Mouse (Mus musculus): ENCODE data around the gene Tle4.

Gene Tle4

DNA sequence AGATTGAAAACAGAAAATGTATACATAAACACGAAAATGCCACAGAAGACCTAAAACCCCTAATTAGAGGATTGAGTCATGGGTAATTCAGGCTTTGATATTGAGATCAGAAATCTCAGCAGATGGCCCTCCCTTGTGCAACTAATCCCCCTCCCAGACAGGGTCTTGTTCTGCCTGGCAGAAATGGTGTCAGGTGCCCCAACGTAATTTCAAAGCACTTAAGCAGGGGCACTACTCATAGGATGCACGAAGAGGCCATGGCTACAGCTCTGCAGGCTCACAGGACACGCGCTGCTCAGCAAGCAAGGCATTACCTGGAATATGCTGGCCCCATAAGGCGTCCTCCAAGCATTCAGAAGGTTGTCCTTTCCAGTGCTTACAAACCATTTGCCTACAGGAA lies 146.5 kb downstream of the Tle4 start:
- no peak for DNase-seq

DNA sequence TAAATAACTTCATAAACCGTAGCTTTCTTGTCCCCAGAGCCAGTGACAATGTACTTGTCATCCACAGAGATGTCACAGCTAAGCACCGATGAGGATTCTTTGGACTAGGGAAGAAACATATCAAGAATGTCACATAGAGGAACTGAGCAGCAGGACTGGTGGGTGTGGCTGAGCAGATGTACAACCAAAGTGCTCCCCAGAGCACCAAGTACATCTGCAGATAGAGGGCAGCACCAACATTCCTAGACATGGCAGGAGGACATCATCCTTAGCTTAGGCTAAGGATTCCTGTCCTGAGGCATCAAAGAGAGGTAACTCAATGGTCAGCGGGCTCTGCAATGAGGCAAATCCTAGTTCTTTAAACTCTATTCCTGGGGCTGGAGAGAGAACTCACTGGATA lies 148.1 kb downstream of the Tle4 start:
- DNase-seq, result peak in 1 of 2 experiments; percentile 16

DNA sequence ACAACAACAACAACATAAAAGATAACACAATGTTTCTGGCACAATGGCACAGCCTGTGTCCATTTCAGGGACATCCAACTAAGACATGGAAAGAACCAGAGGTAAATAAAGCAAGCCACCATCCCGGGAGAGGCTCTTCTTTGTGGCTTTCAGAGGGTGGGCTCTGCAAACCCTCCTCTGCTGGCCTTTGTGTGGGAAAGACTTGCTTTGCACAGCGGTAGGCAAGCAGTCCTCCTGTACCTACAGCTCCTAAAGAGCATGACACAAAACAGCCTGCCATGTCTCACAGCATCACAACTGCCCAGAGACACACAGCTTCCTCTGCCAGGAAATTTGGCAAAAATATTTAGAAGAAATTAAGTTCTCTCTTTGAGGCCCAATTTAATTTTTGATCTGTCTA lies 149.3 kb downstream of the Tle4 start:
- DNase-seq, result no peak

DNA sequence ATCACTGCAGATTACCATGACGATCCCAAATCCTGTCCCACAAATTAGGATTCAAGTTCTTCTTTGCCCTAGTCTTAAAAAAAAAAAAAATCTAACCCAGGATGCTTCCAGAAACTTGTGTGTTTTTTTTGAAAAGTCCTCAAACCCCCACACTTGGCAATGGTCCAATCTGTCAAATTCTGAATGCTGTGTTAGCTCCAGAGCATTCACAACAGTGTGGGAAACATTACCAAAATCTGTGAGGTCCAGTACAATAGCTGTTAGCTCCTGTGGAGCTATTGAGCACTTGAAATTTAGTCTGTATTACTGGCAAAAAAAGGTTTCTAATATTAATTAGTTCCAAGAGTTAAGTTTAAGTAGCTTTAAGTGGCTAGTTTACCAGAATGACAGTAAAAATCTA lies 150.4 kb downstream of the Tle4 start:
- DNase-seq, result no peak

DNA sequence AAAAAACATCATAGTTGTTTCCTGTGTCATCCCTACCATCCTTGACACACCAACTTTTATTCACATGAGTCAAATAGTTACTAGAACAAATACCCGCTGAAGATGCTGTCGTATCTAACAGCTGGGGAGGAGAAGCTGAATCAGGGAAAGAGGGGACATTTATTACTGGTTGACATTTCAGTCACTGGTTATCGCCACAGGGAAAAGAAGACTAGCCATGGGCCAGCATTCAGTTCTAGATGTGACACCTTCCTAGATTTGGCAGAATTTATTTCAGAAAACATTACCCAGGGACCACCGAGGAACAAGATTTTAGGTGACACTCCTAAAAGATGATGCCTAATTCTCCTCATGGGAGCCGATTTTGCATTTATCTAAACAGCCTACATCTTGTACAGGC lies 156.0 kb downstream of the Tle4 start:
- no peak for DNase-seq

DNA sequence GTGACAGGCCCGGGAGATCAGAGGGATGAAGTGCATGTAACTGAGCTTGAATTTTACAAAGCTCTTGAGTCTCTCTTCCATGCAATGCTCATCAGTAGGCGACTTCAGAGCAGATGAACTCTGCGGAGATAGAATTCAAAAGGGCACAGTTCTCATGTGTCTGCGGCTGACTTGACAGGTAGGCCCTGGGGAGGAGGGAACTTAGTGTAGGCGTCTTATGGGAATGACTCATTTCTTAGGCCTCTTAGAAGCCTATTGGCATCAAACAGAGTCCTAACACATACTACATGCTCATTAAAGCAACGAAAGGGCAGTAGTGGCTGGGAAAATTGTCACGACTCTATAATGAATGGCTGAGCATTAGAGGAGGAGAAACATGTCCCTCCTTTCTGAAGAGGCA lies 160.6 kb downstream of the Tle4 start:
- DNase-seq, result no peak

DNA sequence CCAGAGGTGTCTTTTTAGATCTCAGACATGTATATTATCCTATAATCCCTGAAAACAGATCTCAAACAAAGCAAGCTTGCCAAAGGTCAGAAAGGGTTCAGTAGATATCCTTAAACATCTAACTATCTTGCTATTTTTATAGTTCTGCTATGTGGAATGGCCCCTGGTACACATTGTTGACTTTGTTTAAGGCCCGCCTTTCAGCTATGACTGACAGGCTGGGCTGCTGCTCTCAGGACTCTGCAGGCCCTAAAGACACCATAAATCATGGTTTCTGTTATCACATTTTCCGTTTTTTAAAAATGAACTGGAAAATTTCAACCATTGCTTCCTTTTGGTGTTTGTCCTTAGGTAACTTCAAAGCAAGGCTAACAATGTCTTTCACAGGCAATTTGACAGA lies 161.3 kb downstream of the Tle4 start:
- DNase-seq, result no peak

DNA sequence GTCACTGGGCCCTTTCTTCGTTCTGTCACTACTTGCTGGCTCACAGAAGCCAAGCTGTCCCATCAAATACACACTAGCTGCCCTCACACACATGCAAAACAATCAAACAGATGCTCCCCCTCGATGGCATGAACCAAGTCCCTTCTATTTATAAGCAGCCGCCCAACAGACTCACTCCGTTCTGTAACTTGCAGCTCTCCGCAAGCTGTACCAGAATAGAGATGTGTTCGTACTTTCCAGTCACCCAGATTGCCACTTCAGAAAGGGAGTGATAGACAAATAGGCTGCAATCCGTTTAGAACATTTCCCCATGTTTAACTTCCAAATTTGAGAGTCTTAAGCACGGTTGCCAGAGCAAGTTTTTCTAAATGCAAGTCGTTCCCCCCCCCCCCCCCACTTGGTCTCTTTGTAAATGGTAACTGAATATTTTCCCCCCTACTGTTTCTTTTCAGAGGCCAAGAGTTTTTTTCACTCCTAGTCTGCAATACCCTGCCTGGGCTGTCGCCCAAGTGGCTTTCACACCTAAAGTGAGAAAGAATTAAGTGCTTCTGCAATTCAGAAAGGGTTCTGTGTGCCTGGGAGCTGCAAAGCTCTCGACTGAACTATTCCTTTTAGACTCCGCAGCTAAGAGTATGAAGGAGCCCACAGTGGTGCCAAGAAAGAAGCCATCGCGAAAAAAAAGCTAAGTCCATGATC lies 162.0 kb downstream of the Tle4 start:
- DNase-seq, result no peak

DNA sequence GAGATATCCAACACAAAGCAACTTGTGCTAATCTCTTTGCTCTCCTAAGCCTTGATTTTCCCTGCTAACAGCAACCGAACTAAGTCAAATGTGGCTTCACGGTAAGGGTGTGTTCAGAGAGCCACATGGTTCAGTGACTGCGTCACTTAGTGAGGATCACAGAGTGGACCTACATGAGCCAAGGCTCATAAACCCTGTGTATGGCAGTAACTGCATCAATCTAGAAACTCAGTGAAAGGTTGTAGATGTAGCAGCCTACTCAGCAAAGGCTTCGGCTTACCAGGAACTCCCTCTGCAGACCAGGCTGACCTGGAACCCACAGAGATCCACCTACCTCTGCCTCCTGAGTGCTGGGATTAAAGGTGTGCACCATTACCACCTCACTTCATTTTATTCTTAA lies 164.0 kb downstream of the Tle4 start:
- no peak for DNase-seq

DNA sequence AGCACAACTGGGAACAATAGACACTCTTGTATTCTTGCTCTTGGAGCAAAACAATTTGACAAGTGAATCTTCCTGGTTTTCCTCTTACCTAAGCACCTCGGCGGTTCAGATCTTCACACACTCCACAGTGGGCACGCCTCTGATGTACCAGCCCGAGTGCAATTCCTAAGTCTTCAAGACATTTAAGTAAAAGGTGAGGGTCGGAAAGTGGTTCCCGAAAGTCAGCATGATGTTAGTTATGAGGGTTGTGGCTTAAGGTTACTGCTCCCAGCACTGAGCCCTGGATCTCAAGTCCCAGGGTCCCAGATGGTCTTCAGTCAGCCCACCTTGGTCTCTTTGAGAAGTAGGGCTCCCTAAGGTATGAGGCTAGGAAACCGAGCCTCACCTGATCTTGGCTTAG lies 165.4 kb downstream of the Tle4 start:
- no peak for DNase-seq

DNA sequence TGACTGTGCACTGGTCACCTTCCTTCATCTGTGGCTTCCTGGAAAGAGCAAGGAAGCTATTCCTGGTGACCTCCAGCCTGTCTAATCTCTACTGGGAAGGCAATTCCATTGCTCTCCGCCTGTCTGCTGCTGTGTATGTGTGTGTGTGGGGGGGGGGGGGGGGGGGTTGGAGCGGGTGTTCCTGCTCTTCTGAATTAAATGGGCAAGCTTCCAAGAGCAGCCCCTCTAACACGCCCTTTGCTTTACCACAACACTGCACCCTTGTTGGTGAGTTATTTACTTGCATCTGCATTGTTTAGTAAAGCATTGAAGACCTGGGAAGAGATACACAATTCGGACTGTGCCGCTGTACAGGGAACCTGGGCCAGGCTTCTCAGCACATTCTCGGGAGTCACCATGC lies 170.9 kb downstream of the Tle4 start:
- no peak for DNase-seq

DNA sequence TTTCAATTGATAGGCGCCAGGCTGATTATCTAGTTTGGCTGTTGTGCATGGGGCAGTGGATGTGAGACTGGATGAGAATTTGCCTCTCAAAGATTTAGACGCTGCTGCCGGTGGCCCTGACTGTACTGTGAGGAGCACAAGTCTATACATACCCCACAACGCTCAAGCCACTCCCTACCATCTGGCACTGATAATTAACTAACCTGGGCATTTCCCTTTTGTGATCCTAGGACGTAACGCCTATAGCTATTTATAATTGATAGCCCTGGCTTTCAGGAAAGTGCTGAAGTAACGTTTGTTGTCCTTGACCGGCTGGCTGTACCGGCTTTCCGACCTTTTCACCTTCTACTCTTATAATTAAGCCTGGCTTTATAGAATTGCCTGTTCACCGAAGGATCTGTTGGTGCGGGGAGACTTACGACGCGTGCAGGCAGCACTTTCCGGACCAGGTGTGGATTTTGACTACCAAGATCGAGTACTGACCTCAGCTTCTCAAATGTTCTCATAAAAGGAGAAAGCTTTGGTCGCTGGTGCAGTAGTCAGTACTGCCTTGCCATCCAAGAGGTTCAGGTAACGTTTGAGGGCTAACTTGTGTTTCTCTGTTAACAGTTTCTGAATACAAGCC lies 171.5 kb downstream of the Tle4 start:
- DNase-seq, result no peak

DNA sequence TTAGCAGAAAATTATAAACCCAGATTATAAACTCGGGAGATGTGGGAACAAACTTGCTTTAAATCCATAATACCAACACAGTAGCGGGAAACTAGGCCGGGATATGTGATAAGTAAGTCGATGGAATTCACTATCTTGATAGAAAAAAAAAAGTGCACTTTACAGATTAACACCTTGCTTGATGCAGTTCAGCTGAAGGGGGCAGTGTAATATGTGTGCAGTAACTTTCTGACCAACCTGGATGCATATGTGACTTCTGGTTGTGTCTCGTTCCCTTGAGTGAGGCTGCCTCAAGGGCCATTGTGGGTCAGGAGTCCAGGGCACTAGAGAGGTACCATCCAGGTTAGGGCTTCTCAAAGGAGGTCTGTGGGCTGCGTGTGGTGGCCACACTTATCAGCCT lies 172.7 kb downstream of the Tle4 start:
- no peak for DNase-seq

DNA sequence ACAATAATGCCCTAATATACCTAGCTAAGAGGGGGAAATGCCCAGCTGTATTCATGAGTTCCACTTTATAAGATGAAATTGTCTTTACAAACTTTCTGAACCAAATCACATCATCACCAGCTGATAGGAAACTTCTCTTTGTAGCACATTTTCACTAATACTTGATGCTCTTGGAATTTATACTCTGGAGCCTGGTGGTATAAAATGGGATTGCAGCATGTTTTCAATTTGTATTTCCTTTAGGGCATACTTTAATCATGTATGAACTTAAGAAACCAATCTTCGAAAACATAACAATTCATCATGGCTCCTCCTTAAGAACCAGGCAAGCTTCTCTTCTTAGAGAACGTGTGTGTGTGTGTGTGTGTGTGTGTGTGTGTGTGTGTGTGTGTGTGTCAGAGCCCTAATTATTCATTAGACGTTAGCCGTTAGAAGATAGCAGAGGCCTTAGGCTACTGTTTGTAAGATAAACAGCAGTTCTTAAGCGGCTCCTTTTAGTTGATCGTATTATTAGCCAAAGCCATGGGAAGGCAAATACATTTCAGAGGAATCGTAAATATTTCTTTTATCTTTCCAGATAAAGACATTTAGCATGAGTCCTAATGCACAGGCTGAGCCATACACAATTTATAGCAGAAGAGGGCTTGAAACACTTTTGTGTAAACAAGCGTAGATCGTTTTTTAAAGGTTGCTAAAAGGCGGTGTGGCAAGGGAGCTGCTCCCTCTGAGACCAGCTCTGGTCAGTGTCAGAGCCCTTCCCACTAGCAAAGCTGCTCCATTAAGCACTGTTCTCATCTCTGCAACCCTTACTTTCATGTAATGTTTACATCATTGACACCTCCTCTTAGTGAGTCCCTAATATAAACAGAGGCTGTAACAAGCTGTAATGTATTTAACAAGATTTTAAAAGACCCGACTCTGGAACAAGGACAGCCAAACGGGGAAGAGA lies 173.6 kb downstream of the Tle4 start:
- no peak for DNase-seq

DNA sequence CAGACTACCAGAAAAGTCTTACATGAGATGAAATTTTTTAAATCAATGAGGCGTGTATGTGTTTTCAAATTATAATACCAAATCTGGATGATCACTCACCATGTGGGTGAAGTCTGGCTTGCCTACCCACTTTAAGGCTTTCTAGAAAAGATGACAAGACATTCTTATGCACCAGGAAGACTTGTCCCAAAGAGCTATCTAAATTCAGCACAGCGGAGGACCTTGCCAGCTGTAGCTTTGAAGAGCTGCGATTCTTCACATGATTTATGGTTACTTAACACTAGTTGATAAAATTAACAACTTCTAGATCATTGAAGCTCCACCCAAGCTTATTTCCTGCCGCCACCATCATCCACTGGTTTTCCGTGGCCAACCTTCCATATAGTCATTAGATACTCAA lies 176.2 kb downstream of the Tle4 start:
- no peak for DNase-seq

DNA sequence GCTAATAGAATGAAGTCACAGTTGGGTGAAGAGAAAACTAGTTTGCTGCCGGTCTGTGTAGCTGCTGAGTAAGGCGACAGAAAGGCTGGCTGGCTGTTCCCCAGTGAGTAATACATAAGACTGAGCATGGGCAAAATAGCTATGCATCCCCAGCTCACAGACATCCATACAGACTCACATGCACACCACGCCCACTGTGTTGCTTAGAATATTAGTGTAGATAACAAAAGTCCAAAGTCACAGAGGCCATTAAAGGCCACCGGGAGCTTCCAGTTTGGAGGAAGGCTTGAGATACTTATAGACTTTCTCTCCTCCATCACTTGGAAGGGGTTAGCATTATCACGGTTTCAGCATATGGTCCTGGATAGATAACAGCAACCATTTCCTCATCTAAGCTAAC lies 178.0 kb downstream of the Tle4 start:
- DNase-seq, result no peak

DNA sequence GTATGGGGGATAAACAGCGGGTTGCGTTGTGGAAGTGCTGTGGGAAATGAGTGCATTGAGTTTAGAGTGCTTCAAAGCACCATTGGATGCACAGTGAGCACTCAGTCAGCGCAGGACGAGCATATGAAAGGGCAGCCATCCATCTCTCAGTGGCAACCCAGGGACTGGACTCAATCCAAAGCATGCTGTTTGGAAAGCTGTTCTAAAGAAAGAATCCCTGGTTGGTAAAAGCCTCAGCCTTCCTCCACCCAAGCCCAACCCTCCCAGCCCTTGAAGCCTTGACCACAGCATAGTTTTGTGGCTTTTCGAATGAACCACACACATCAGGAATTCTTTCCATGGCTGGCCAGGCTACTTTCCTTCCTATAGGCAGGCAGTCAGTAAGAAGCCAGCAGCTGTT lies 181.0 kb downstream of the Tle4 start:
- peak; percentile 78 to 84 for DNase-seq

DNA sequence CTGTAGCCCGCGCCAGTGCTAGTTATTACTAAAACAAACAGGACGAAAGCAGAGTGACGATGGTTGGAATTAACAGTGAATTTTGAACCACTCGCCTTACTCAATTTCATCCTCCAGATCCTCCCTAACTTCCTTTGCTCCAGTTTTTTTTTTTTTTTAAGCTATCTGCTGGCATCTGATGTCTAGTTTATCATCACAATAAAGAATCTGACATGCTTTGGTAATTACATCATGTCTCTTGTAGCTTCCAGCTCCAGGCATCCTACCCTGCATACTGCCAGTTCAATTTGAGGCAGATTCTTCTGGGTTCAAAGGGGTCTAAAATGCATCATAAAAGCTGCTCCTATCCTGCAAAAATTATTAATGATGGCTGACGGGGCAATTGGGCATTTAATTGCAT lies 181.9 kb downstream of the Tle4 start:
- DNase-seq, result no peak

DNA sequence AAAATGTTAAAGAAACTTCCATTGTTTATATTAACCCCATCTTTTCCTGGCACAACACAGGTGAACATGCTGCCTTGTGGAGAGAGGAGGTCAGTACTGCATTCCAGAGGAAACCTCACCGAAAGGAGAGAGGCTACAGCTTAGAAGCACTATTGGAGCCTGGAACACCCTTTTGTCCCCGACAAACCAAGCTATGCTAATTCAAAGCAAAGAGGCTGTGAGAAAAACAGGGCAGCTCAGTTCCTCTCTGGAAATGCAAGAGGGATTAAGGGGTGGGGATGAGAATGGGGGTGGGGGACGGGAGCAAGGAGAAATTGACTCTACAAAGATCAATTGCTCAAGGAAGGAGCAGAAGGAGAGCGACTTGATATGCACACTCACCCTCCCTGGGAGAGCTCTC lies 182.9 kb downstream of the Tle4 start:
- no peak for DNase-seq

DNA sequence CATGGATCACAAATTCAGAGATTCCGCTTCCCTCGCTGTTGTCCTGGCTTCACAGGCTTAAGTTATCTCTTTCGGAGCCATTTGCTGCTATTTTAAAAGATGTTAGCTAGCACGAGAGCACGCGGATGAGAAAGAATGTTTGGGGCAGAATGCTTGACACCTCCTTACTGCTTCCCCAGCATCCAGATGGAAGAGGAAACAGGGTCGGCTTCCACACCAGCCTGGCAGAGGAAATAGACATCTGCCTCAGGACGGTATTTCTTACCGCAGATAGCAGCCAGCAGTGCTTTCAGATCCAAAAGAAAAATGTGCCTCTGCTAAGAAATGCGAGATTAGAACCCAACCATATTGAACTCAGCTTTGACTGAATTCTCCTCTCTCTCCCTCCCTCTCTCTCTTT lies 191.2 kb downstream of the Tle4 start:
- no peak for DNase-seq

Measured in cerebellum, adult 18-20 months (tissue).